Mouse (Mus musculus): Measurements from ENCODE around the gene Utf1. TPM values are rescaled to one million over a fixed set of nuclear protein-coding genes. Genes with fewer than 3 reads are reported as not detected.
A peak's percentile ranks its signal among the peaks of the same experiment; 100 is the strongest.

The Utf1 gene
- total RNA-seq, 1 experiment = 147 TPM

DNA sequence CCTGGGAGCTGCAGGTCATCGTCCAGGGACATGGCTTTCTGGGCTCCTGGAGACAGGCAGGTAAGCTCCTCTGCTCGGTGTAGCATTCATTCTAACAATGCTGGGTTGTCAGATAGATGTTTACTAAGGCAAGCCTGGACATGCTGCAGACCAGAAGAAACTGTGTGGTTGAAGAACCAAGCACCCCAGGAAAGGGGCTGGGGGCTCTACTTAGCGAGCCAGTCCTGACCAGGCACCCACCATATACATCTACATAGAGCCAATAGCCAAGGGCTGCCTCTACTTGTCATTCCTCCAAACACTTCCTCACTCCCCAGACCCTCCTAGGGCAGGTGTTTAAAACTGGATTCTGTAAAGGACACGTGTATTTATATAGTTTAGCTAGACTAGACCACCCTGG, 50.6 kb downstream of the Utf1 start:
- no peaks in the 10 kb centered on the region for H3K9me3 ChIP-seq (ENCODE audit: control insufficient read depth, insufficient read depth, low read depth, low read length)
- no peak overlapping the region for H3K27ac ChIP-seq (ENCODE audit: insufficient read depth, low read depth, low read length, poor library complexity, severe bottlenecking)
- no peak overlapping the region for H3K9ac ChIP-seq (ENCODE audit: insufficient read depth, low read depth, low read length, poor library complexity, severe bottlenecking)
- no peak for DNase-seq (ENCODE audit: low read depth, low spot score)
- TF ChIP-seq HCFC1 (IDR thresholded peaks at IDR 0.05; ENCODE audit: borderline replicate concordance, insufficient read depth, low read length) (no peak), CHD2 (IDR thresholded peaks at IDR 0.05; ENCODE audit: low read depth, low read length) (no peak), MAFK (IDR thresholded peaks at IDR 0.05; ENCODE audit: insufficient read depth, low read depth, low read length) (no peak), ZNF384 (IDR thresholded peaks at IDR 0.05; ENCODE audit: low read depth, low read length) (no peak), ZC3H11A (IDR thresholded peaks at IDR 0.05; ENCODE audit: borderline replicate concordance, low read depth, low read length) (no peak)
- H3K4me1 ChIP-seq (ENCODE audit: control insufficient read depth in 2 of 2, insufficient read depth in 2 of 2, low read length in 2 of 2, poor library complexity in 1 of 2) = peaks cover 0 to 3% of the 10 kb centered on the region in 2 experiments; a peak in 1 of 4 replicates
- H3K36me3 ChIP-seq (ENCODE audit: control insufficient read depth, insufficient read depth, low read length, poor library complexity, severe bottlenecking) = peaks cover 16% of the 10 kb centered on the region; the same call in 1 of the 2 replicates
- H3K4me3 ChIP-seq (ENCODE audit: insufficient read depth in 1 of 2, low read depth in 1 of 2, low read length in 2 of 2, poor library complexity in 1 of 2, severe bottlenecking in 1 of 2) = no peak overlapping the region
- in situ Hi-C loops (cut with MboI; ENCODE audit: low sequenced_read_pairs in 2 of 2, unreplicated experiment in 2 of 2) = loop anchor here in 1 of 2 experiments (5.0 kb wide), 1 partner anchor 92 kb away; no protein-coding TSS in a partner anchor

GRCm38 (mm10) chr7:139994676-139995075, 51.1 kb downstream of the Utf1 start:
- peak; percentile 65 for DNase-seq (ENCODE audit: low read depth, low spot score)
- Histone ChIP-seq H3K4me1 (ENCODE audit: control insufficient read depth in 2 of 2, insufficient read depth in 2 of 2, low read length in 2 of 2, poor library complexity in 1 of 2) (peaks cover 0 to 3% of the 10 kb centered on the region in 2 experiments; a peak in 1 of 4 replicates), H3K27ac (ENCODE audit: insufficient read depth, low read depth, low read length, poor library complexity, severe bottlenecking) (no peak overlapping the region), H3K9ac (ENCODE audit: insufficient read depth, low read depth, low read length, poor library complexity, severe bottlenecking) (no peak overlapping the region), H3K36me3 (ENCODE audit: control insufficient read depth, insufficient read depth, low read length, poor library complexity, severe bottlenecking) (peaks cover 20% of the 10 kb centered on the region; the same call in 1 of the 2 replicates), H3K9me3 (ENCODE audit: control insufficient read depth, insufficient read depth, low read depth, low read length) (no peaks in the 10 kb centered on the region), H3K4me3 (ENCODE audit: insufficient read depth in 1 of 2, low read depth in 1 of 2, low read length in 2 of 2, poor library complexity in 1 of 2, severe bottlenecking in 1 of 2) (no peak overlapping the region)
- in situ Hi-C loops (cut with MboI; ENCODE audit: low sequenced_read_pairs in 2 of 2, unreplicated experiment in 2 of 2) = loop anchor here in 1 of 2 experiments (5.0 kb wide), 1 partner anchor 92 kb away; no protein-coding TSS in a partner anchor
- no peak for TF ChIP-seq CHD2 (IDR thresholded peaks at IDR 0.05; ENCODE audit: low read depth, low read length)
- TF ChIP-seq HCFC1 (IDR thresholded peaks at IDR 0.05; ENCODE audit: borderline replicate concordance, insufficient read depth, low read length) = no peak
- TF ChIP-seq MAFK (IDR thresholded peaks at IDR 0.05; ENCODE audit: insufficient read depth, low read depth, low read length) = no peak
- no peak for TF ChIP-seq ZNF384 (IDR thresholded peaks at IDR 0.05; ENCODE audit: low read depth, low read length)
- peak; percentile 77; the same call in 1 of the 2 replicates for TF ChIP-seq ZC3H11A (IDR thresholded peaks at IDR 0.05; ENCODE audit: borderline replicate concordance, low read depth, low read length)

Other genes with a start within 250 kb of the Utf1 start
- gene Adgra1, start 109.6 kb upstream of the Utf1 start, total RNA-seq (2012; rRNA removed) = 0.45 TPM in 1 of 2 replicates, not detected in the other
- gene Kndc1, start 49.1 kb upstream of the Utf1 start, total RNA-seq (2012; rRNA removed) = 2.3 and 5.3 TPM in 2 replicates
- 1.8 TPM in 2 replicates for gene 6430531B16Rik, start 35.0 kb downstream of the Utf1 start, total RNA-seq (2012; rRNA removed)
- gene Adam8, start 48.8 kb downstream of the Utf1 start, total RNA-seq (2012; rRNA removed) = 7.6 and 8.3 TPM in 2 replicates
- gene Zfp511, start 92.6 kb downstream of the Utf1 start, total RNA-seq (2012; rRNA removed) = 27.1 and 29.6 TPM in 2 replicates
- 28.1 and 29.0 TPM in 2 replicates for gene Tubgcp2, start 92.9 kb downstream of the Utf1 start, total RNA-seq (2012; rRNA removed)
- gene Msx3, start 105.3 kb downstream of the Utf1 start, total RNA-seq (2012; rRNA removed) = 0.16 and 0.27 TPM in 2 replicates
- 0.26 TPM in 1 of 2 replicates, not detected in the other for gene Caly, start 138.8 kb downstream of the Utf1 start, total RNA-seq (2012; rRNA removed)
- 0.49 TPM in 1 of 2 replicates, not detected in the other for gene Prap1, start 149.6 kb downstream of the Utf1 start, total RNA-seq (2012; rRNA removed)
- gene Fuom, start 158.7 kb downstream of the Utf1 start, total RNA-seq (2012; rRNA removed) = 6.6 and 11.9 TPM in 2 replicates
- gene Paox, start 172.0 kb downstream of the Utf1 start, total RNA-seq (2012; rRNA removed) = 9.1 and 15.5 TPM in 2 replicates
- gene Echs1, start 172.7 kb downstream of the Utf1 start, total RNA-seq (2012; rRNA removed) = 47.0 and 58.3 TPM in 2 replicates
- gene Mtg1, start 193.8 kb downstream of the Utf1 start, total RNA-seq (2012; rRNA removed) = 21.0 and 23.0 TPM in 2 replicates
- 0.27 and 0.48 TPM in 2 replicates for gene Sprn, start 211.1 kb downstream of the Utf1 start, total RNA-seq (2012; rRNA removed)
- not detected in 2 replicates for gene Olfr522, start 221.0 kb downstream of the Utf1 start, total RNA-seq (2012; rRNA removed)
- gene Olfr523, start 229.4 kb downstream of the Utf1 start, total RNA-seq (2012; rRNA removed) = not detected in 2 replicates